8 mouse cellular contexts compared by ENCODE assay signal in the genomic region with DNA sequence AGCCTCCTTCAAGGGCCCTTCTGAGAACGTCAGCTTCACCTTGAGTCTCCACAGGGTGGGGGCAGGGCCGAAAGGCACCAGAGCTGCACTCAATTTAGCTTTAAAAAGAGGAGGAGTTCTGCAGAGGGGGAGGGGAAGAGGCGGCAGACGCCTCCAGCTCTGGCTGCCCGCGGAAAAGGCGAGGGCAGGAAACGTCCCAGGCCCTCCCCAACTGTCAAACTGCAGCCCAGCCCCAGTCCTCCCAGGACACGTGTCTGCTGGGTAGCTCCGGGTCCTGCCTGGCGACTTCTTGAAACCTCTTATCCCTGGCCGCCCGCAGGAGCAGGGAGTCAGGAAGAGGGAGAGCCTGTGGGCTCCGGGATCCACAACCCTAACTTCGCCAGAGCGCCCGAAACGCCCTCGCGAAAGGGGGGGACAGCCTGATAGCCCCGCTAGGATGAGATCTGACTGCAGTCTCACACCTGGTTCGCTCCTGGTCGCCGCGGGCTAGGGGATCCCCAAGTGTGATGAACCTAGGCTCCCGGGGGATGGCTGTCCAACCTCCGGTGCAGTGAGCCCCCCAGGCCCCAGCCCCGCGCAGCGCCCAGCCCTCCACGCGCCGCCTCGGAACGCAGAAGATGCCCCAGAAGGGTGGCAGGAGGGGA. TPM values are rescaled to one million over a fixed set of nuclear protein-coding genes. Genes with fewer than 3 reads are reported as not detected.
DNase-seq lines count a peak whose midpoint lies in the region; ATAC-seq lines count a peak whose summit lies in the region.

No protein-coding gene starts in this region.

- peaks cover 13% of the 10 kb centered on the region for H3K27me3 ChIP-seq in megakaryocyte, embryonic 14.5 days (replicated peaks)

- peaks cover 4% of the 10 kb centered on the region for H3K36me3 ChIP-seq in megakaryocyte, embryonic 14.5 days (replicated peaks; ENCODE audit: low read length)

- peak; percentile 50 for ATAC-seq in inflammation-experienced regulatory T-cells, adult 6 months

- peak; percentile 60 for DNase-seq in adrenal gland, adult 8-10 months
- DNase-seq in embryo, embryonic 11 days, result peak; percentile 83
- peak; percentile 29 to 35 for DNase-seq in gastrocnemius, postnatal 36 days
- DNase-seq in left cerebral cortex, postnatal 10 days (ENCODE audit: extremely low spot score in 1 of 2, low spot score in 2 of 2), result peak; percentile 44 to 67
- DNase-seq in right cerebral cortex, postnatal 36 days (ENCODE audit: low spot score in 2 of 2), result peak; percentile 27 to 36
- DNase-seq in yolk sac, embryonic 10.5 days (ENCODE audit: low spot score), result peak; percentile 72

- intact Hi-C loops in gastrocnemius, postnatal 36 days (cut with DNase I), result loop anchor here (5.0 kb wide), 1 partner anchor 40 kb away; no protein-coding TSS in a partner anchor
- intact Hi-C loops in left cerebral cortex, postnatal 10 days (cut with DNase I), result no loop called here

- peak overlapping the region; percentile 94 for H3K4me3 ChIP-seq in megakaryocyte, embryonic 14.5 days (replicated peaks)

- H3K9me3 ChIP-seq in megakaryocyte, embryonic 14.5 days, result peaks cover 11% of the 10 kb centered on the region; the same call in 1 of the 2 replicates

- peaks cover 31% of the 10 kb centered on the region for H3K4me1 ChIP-seq in megakaryocyte, embryonic 14.5 days

RNA-seq across cellular contexts. Expression of gene Adamts3, which starts 0.9 kb away (rescaled TPM):
- 1 to 10 TPM; 4.8 to 8.4 (median 5.4) TPM for total RNA-seq in adrenal gland, adult 8-10 months (2022)
- total RNA-seq in gastrocnemius, postnatal 36 days (2021), result 1 to 10 TPM; 1.7 to 1.9 TPM
- under 1 TPM in 1 of 3 experiments, not detected in 2; 0.08 TPM for polyA plus RNA-seq in inflammation-experienced regulatory T-cells, adult 6 months (2017; shearing (Covaris generic))
- 10 to 100 TPM; 48.2 to 51.6 TPM for total RNA-seq in left cerebral cortex, postnatal 10 days (2021)
- 0.37 and 1.2 TPM in 2 replicates for polyA plus RNA-seq in megakaryocyte, embryonic 14.5 days (2012; ENCODE audit: insufficient read depth, low replicate concordance)

Comparison
In these comparisons a context has a peak if more than half of its experiments do, and no peak if none do; other contexts are left out.
1. Peak in every context shown above with its lines: DNase-seq, ATAC-seq and H3K4me3 ChIP-seq.
2. DNase-seq: peak in every context shown above with its lines; median percentile 83 in embryo, embryonic 11 days; 72 in yolk sac, embryonic 10.5 days; 60 in adrenal gland, adult 8-10 months; 56 in left cerebral cortex, postnatal 10 days; 32 in gastrocnemius, postnatal 36 days; 32 in right cerebral cortex, postnatal 36 days.
3. RNA of gene Adamts3, which starts 0.9 kb away (total RNA-seq): 48.2 to 51.6 TPM in left cerebral cortex, postnatal 10 days; 4.8 to 8.4 TPM in adrenal gland, adult 8-10 months and 1.7 to 1.9 TPM in gastrocnemius, postnatal 36 days; every median in the first group is over 4 times any median in the second.